Mouse (Mus musculus) intestine, embryonic 16.5 days (tissue): ENCODE measurements around the gene Nfatc2. TPM values are rescaled to one million over a fixed set of nuclear protein-coding genes. Genes with fewer than 3 reads are reported as not detected.

Experiments
- ATAC-seq: fragments of 200-750 bp; cut with Nextera tagmentation; 2 replicates; pipeline ENCODE4 v1.8.0; 2017; ENCODE audit warnings: moderate TSS enrichment, moderate library complexity
- H3K27ac ChIP-seq: fragments of 300-500 bp; sonication (generic); 2 replicates; pipeline ENCODE4 v1.5.1; 2014; ENCODE audit warnings: mild to moderate bottlenecking, low read length
- H3K27me3 ChIP-seq: fragments of 300-500 bp; sonication (generic); replicated peaks from 2 replicates; pipeline ENCODE4 v1.6.1; 2014; ENCODE audit warnings: low read length, control low read depth, mixed read lengths; ENCODE audit not compliant: control insufficient read depth, insufficient read depth
- H3K36me3 ChIP-seq: fragments of 300-500 bp; sonication (generic); 2 replicates; pipeline ENCODE4 v1.6.1; 2014; ENCODE audit warnings: low read length, control low read depth; ENCODE audit not compliant: control insufficient read depth, insufficient read depth
- H3K4me1 ChIP-seq: fragments of 300-500 bp; sonication (generic); 2 replicates; pipeline ENCODE4 v1.6.1; 2014; ENCODE audit warnings: low read length, control low read depth, mixed read lengths; ENCODE audit not compliant: control insufficient read depth, insufficient read depth
- H3K4me2 ChIP-seq: fragments of 300-500 bp; sonication (generic); 2 replicates; pipeline ENCODE4 v1.6.1; 2014; ENCODE audit warnings: low read depth, low read length, control low read depth
- H3K4me3 ChIP-seq: fragments of 300-500 bp; sonication (generic); 2 replicates; pipeline ENCODE4 v1.5.1; 2014; ENCODE audit warnings: mild to moderate bottlenecking, low read length
- H3K9ac ChIP-seq: fragments of 300-500 bp; sonication (generic); 2 replicates; pipeline ENCODE4 v1.6.1; 2014; ENCODE audit warnings: low read depth, low read length
- H3K9me3 ChIP-seq: fragments of 300-500 bp; sonication (generic); 2 replicates; pipeline ENCODE4 v1.6.1; 2016; ENCODE audit warnings: low read length, control low read depth; ENCODE audit not compliant: control insufficient read depth
- WGBS: fragments of 180-500 bp; shearing (Covaris S2); extraction: QIAGEN DNeasy Blood & Tissue Kit; methylation state at CpG from one replicate; pipeline ENCODE4 v1.1.7; 2014; 5-methylcytosine and 5-hydroxymethylcytosine counted together
- polyA plus RNA-seq: library from polyadenylated mRNA; unstranded; fragments of >200 nt; fragmentation: Nextera tagmentation; extraction: Ambion mirVana; gene quantifications from 2 replicates; pipeline ENCODE4 v1.2.1, GENCODE M21; 2015

The Nfatc2 gene
- polyA plus RNA-seq, 1 experiment from 2014 or later = 1.6 TPM

GRCm38 (mm10) chr2:168551218-168551617 lies 50.2 kb downstream of the Nfatc2 start:
- Histone ChIP-seq H3K36me3 (no peaks in the 10 kb centered on the region), H3K9me3 (no peaks in the 10 kb centered on the region), H3K27ac (no peak overlapping the region), H3K27me3 (no peaks in the 10 kb centered on the region), H3K4me3 (no peak overlapping the region), H3K4me2 (no peak overlapping the region), H3K4me1 (peaks cover 33% of the 10 kb centered on the region), H3K9ac (no peak overlapping the region)
- no peak for ATAC-seq
- 93% methylated on average over 7 of the region's 7 CpGs for WGBS

GRCm38 (mm10) chr2:168549326-168549725 lies 52.1 kb downstream of the Nfatc2 start:
- no peak overlapping the region for H3K27ac ChIP-seq

GRCm38 (mm10) chr2:168548008-168548407 lies 53.4 kb downstream of the Nfatc2 start:
- ATAC-seq = no peak
- Histone ChIP-seq H3K4me1 (peaks cover 47% of the 10 kb centered on the region), H3K27ac (no peak overlapping the region), H3K9ac (no peak overlapping the region), H3K4me3 (no peak overlapping the region), H3K36me3 (no peaks in the 10 kb centered on the region), H3K27me3 (no peaks in the 10 kb centered on the region), H3K4me2 (no peak overlapping the region), H3K9me3 (no peaks in the 10 kb centered on the region)
- WGBS = 74% methylated on average over 4 of the region's 4 CpGs

More at GRCm38 (mm10) chr2:168549326-168549725, 52.1 kb downstream of the Nfatc2 start:
- 33% methylated on average over 12 of the region's 12 CpGs for WGBS
- Histone ChIP-seq H3K36me3 (no peaks in the 10 kb centered on the region), H3K27me3 (no peaks in the 10 kb centered on the region), H3K4me1 (peaks cover 47% of the 10 kb centered on the region), H3K4me2 (no peak overlapping the region), H3K4me3 (no peak overlapping the region), H3K9ac (no peak overlapping the region), H3K9me3 (no peaks in the 10 kb centered on the region)
- ATAC-seq = no peak

- Histone ChIP-seq H3K27ac (no peak overlapping the region), H3K4me1 (peaks cover 35% of the 10 kb centered on the region), H3K4me3 (no peak overlapping the region), H3K9me3 (no peaks in the 10 kb centered on the region), H3K4me2 (no peak overlapping the region), H3K27me3 (no peaks in the 10 kb centered on the region), H3K9ac (no peak overlapping the region), H3K36me3 (no peaks in the 10 kb centered on the region)
- peak; percentile 41 for ATAC-seq
- 70% methylated on average over 15 of the region's 15 CpGs for WGBS
Measured at GRCm38 (mm10) chr2:168545901-168546557, 55.4 kb downstream of the Nfatc2 start.

GRCm38 (mm10) chr2:168544102-168544501 lies 57.4 kb downstream of the Nfatc2 start:
- H3K9me3 ChIP-seq = no peaks in the 10 kb centered on the region
- no peak overlapping the region for H3K4me2 ChIP-seq
- H3K27ac ChIP-seq = no peak overlapping the region
- no peaks in the 10 kb centered on the region for H3K27me3 ChIP-seq
- H3K36me3 ChIP-seq = no peaks in the 10 kb centered on the region
- peaks cover 29% of the 10 kb centered on the region for H3K4me1 ChIP-seq
- peak; percentile 73 for ATAC-seq
- H3K9ac ChIP-seq = no peak overlapping the region
- 18% methylated on average over 13 of the region's 13 CpGs for WGBS
- H3K4me3 ChIP-seq = no peak overlapping the region

- ATAC-seq = no peak
- Histone ChIP-seq H3K36me3 (no peaks in the 10 kb centered on the region), H3K9ac (no peak overlapping the region), H3K4me1 (peaks cover 24% of the 10 kb centered on the region), H3K9me3 (no peaks in the 10 kb centered on the region), H3K27ac (no peak overlapping the region), H3K4me2 (no peak overlapping the region), H3K4me3 (no peak overlapping the region), H3K27me3 (no peaks in the 10 kb centered on the region)
- WGBS = 64% methylated on average over 3 of the region's 3 CpGs
Measured at GRCm38 (mm10) chr2:168543026-168543425, 58.4 kb downstream of the Nfatc2 start.

GRCm38 (mm10) chr2:168541223-168541622 lies 60.2 kb downstream of the Nfatc2 start:
- no peak overlapping the region for H3K9ac ChIP-seq
- H3K27me3 ChIP-seq = no peaks in the 10 kb centered on the region
- peaks cover 23% of the 10 kb centered on the region for H3K4me1 ChIP-seq
- ATAC-seq = no peak
- no peak overlapping the region for H3K4me3 ChIP-seq
- H3K4me2 ChIP-seq = no peak overlapping the region
- H3K36me3 ChIP-seq = no peaks in the 10 kb centered on the region
- H3K27ac ChIP-seq = no peak overlapping the region
- 70% methylated on average over 7 of the region's 7 CpGs for WGBS
- no peaks in the 10 kb centered on the region for H3K9me3 ChIP-seq

GRCm38 (mm10) chr2:168539594-168540222 lies 61.7 kb downstream of the Nfatc2 start:
- Histone ChIP-seq H3K27ac (no peak overlapping the region), H3K36me3 (no peaks in the 10 kb centered on the region), H3K9me3 (no peaks in the 10 kb centered on the region), H3K4me1 (peaks cover 13% of the 10 kb centered on the region), H3K4me2 (no peak overlapping the region), H3K4me3 (no peak overlapping the region), H3K9ac (no peak overlapping the region), H3K27me3 (no peaks in the 10 kb centered on the region)
- no peak for ATAC-seq
- 69% methylated on average over 15 of the region's 15 CpGs for WGBS

- Histone ChIP-seq H3K4me3 (no peak overlapping the region), H3K27ac (no peak overlapping the region), H3K4me2 (no peak overlapping the region), H3K9me3 (no peaks in the 10 kb centered on the region), H3K36me3 (no peaks in the 10 kb centered on the region), H3K9ac (no peak overlapping the region), H3K4me1 (peaks cover 6% of the 10 kb centered on the region), H3K27me3 (no peaks in the 10 kb centered on the region)
- WGBS = 82% methylated on average over 6 of the region's 6 CpGs
- no peak for ATAC-seq
Measured at GRCm38 (mm10) chr2:168539026-168539425, 62.4 kb downstream of the Nfatc2 start.
